Mouse (Mus musculus) limb, embryonic 11.5 days (tissue): Measurements from ENCODE around the gene Nt5c2. TPM values are rescaled to one million over a fixed set of nuclear protein-coding genes. Genes with fewer than 3 reads are reported as not detected.
"Not testable (repeated sequence)": the region's sequence is repeated elsewhere in the genome, so short reads cannot be mapped to it uniquely, and the experiment has no call there.

ENCODE experiments used
- ATAC-seq: fragments of 200-750 bp; cut with Nextera tagmentation; 2 replicates; pipeline ENCODE4 v1.8.0; 2017; ENCODE audit warnings: low read depth; ENCODE audit not compliant: insufficient number of reproducible peaks, low FRiP score, low TSS enrichment
- DNase-seq: peaks from one replicate; pipeline ENCODE4 v3.0.0-alpha.2; 2015; ENCODE audit warnings: low spot score
- H3K27ac ChIP-seq: fragments of 300-500 bp; sonication (generic); replicated peaks from 2 replicates; pipeline ENCODE4 v1.5.1; 2014; ENCODE audit warnings: low read depth, mild to moderate bottlenecking, low read length
- H3K27me3 ChIP-seq: fragments of 300-500 bp; sonication (generic); 2 replicates; pipeline ENCODE4 v1.6.1; 2014; ENCODE audit warnings: mild to moderate bottlenecking, low read length, mixed read lengths; ENCODE audit not compliant: control insufficient read depth, insufficient read depth
- H3K36me3 ChIP-seq: fragments of 300-500 bp; sonication (generic); 2 replicates; pipeline ENCODE4 v1.6.1; 2014; ENCODE audit warnings: mild to moderate bottlenecking, low read length, moderate library complexity, mixed read lengths; ENCODE audit not compliant: control insufficient read depth, insufficient read depth
- H3K4me1 ChIP-seq: fragments of 300-500 bp; sonication (generic); 2 replicates; pipeline ENCODE4 v1.6.1; 2014; ENCODE audit warnings: low read length, mixed read lengths; ENCODE audit not compliant: control insufficient read depth, insufficient read depth
- H3K4me2 ChIP-seq: fragments of 300-500 bp; sonication (generic); 2 replicates; pipeline ENCODE4 v1.6.1; 2014; ENCODE audit warnings: low read depth, mild to moderate bottlenecking, moderate library complexity; ENCODE audit not compliant: severe bottlenecking
- H3K4me3 ChIP-seq: fragments of 300-500 bp; sonication (generic); 2 replicates; pipeline ENCODE4 v1.5.1; 2014; ENCODE audit warnings: low read depth, low read length
- H3K9ac ChIP-seq: fragments of 300-500 bp; sonication (generic); 2 replicates; pipeline ENCODE4 v1.6.1; 2014; ENCODE audit warnings: mild to moderate bottlenecking, low read length
- H3K9me3 ChIP-seq: fragments of 300-500 bp; sonication (generic); 2 replicates; pipeline ENCODE4 v1.6.1; 2016; ENCODE audit warnings: low read length; ENCODE audit not compliant: control insufficient read depth
- WGBS: fragments of 180-500 bp; shearing (Covaris S2); extraction: QIAGEN DNeasy Blood & Tissue Kit; methylation state at CpG from one replicate; pipeline ENCODE4 v1.1.7; 2014; 5-methylcytosine and 5-hydroxymethylcytosine counted together
- polyA plus RNA-seq: library from polyadenylated mRNA; unstranded; fragments of >200 nt; fragmentation: Nextera tagmentation; extraction: Ambion mirVana; gene quantifications from 2 replicates; pipeline ENCODE4 v1.2.1, GENCODE M21; 2014

The Nt5c2 gene
- polyA plus RNA-seq, 1 experiment from 2014 or later = 94.6 TPM

DNA sequence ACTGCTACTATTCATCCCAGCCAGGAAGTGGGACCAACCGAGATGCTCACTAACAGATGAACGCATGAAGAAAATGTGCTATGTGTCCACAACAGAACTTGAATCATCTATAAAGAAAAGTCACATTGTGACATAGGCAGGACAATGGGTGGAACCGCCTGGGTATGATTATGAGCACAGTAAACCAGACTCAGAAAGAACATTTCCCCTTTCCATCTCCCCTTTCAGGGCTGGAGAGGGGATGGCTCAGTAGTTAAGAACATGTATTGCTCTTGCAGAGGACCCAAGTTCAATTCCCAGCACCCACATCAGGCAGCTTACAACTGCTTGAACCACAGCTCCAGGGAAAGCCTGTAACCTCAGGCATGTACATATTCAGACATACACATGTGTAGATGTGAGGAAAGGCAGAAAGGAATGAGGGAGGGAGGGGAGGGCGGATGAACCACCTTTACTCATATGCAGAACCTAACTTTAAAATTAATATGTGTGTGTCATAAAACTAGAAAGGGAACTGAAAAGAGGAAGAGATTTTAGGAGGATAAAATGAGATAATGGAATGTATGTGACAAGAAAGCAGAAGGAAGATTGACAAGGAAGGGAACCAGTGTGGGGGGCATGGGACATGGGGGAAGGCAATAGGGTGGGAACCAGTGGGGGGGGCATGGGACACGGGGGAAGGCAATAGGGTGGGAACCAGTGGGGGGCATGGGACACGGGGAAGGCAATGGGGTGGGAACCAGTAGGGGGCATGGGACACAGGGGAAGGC is 11.0 kb downstream of the Nt5c2 start:
- no peak overlapping the region for H3K4me2 ChIP-seq
- no peak for DNase-seq
- no peak overlapping the region for H3K4me3 ChIP-seq
- H3K27ac ChIP-seq = no peak overlapping the region
- 80% methylated on average over 6 of the region's 6 CpGs for WGBS
- H3K36me3 ChIP-seq = no peaks in the 10 kb centered on the region
- no peak overlapping the region for H3K9ac ChIP-seq
- no peak for ATAC-seq
- H3K9me3 ChIP-seq = no peaks in the 10 kb centered on the region
- no peaks in the 10 kb centered on the region for H3K4me1 ChIP-seq
- no peaks in the 10 kb centered on the region for H3K27me3 ChIP-seq

DNA sequence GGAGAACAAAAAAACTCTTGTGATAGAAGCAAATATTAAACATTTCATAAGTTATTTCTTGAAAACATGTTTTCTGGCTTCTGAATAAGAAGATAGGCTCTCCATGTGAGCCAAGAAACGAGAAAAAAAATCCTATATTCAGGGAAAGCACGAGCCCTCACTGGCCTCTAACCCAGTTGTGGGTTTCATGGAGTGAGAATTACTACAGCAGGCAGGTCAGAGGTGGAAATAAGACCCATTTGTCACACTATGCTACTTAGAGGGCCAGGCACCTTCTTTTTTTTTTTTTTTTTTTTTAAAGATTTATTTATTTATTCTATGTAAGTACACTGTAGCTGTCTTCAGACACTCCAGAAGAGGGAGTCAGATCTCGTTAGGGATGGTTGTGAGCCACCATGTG is 14.6 kb downstream of the Nt5c2 start:
- H3K4me3 ChIP-seq, ATAC-seq, DNase-seq, H3K9ac ChIP-seq, H3K27me3 ChIP-seq, H3K4me1 ChIP-seq, H3K36me3 ChIP-seq, H3K9me3 ChIP-seq, H3K4me2 ChIP-seq, H3K27ac ChIP-seq: not testable (repeated sequence)
- 85% methylated on average over 2 of the region's 3 CpGs for WGBS

DNA sequence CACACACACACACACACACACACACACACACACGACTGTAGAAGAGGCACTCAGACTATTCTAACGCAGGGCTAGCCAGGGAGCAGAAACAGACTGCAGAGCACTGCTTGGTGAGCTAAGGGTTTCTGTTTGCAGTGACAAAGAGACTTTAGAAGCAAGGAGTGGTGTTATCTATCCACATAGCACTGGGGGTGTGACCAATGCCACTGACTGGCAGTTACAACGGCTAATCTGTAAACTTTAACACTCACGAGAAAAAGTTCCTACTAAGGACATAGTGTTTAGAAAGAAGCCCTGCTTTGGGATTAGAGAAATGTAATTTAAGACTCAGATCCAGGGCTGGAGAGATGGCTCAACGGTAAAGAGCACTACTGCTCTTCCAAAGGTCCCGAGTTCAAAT is 15.2 kb downstream of the Nt5c2 start:
- WGBS = 86% methylated on average over 6 of the region's 6 CpGs
- Histone ChIP-seq H3K9ac (no peak overlapping the region), H3K9me3 (no peaks in the 10 kb centered on the region), H3K4me2 (no peak overlapping the region), H3K27ac (no peak overlapping the region), H3K4me3 (no peak overlapping the region), H3K36me3 (no peaks in the 10 kb centered on the region), H3K4me1 (no peaks in the 10 kb centered on the region), H3K27me3 (no peaks in the 10 kb centered on the region)
- no peak for ATAC-seq
- DNase-seq = no peak

DNA sequence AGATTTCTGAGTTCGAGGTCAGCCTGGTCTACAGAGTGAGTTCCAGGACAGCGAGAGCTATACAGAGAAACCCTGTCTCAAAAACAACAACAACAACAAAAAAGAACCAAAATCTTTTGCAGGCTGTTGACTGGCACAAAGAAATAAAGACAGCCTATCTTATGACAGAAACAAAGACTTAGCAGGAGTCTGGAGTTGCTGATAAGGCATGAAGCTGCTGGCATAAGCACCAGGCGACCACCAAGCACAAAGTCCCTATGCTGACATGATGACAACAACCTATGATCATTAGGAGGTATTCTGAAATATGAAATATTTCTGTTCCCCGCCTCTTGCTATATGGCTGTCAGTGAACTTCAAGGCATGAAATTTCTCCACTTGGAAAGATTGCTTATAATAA is 16.0 kb downstream of the Nt5c2 start:
- H3K4me3 ChIP-seq = no peak overlapping the region
- H3K9me3 ChIP-seq = no peaks in the 10 kb centered on the region
- no peaks in the 10 kb centered on the region for H3K36me3 ChIP-seq
- DNase-seq = no peak
- no peaks in the 10 kb centered on the region for H3K27me3 ChIP-seq
- no peak for ATAC-seq
- 87% methylated on average over 4 of the region's 4 CpGs for WGBS
- H3K4me1 ChIP-seq = no peaks in the 10 kb centered on the region
- H3K9ac ChIP-seq = no peak overlapping the region
- H3K4me2 ChIP-seq = no peak overlapping the region
- no peak overlapping the region for H3K27ac ChIP-seq

DNA sequence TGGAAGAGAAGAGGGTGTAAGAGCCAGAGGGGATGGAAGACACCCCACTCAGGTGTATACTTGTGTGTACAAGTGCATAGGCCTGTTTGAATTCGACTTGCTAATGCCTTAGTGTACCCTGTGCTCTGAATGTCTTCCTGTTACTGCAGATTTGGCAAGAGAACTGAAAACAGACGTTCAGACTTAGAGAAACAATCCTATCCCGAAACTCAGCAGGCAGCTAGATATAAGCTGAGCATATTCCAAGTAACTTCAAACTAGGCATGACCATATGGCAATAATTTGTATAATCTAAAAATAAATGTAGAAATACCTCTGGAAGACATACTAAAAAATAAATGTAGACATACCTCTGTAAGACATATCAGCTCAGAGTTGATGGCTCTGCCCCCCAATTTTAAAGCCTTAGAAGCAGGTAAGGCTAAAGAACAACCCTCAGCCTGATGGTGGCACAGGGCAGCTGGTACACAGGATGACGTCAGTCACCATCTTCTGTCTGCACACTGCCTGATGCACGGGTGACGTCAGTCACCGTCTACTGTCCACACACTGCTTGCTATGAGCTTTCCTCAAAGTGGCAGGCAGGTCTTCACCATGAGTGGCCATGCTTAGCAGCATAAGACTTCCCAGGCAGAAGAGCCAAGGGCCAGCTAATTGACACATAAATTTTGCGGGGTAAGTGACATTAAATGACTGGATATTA is 16.6 kb downstream of the Nt5c2 start:
- H3K9me3 ChIP-seq = no peaks in the 10 kb centered on the region
- H3K27ac ChIP-seq = no peak overlapping the region
- no peaks in the 10 kb centered on the region for H3K27me3 ChIP-seq
- no peaks in the 10 kb centered on the region for H3K36me3 ChIP-seq
- 88% methylated on average over 8 of the region's 8 CpGs for WGBS
- no peak for ATAC-seq
- no peak overlapping the region for H3K4me2 ChIP-seq
- no peak for DNase-seq
- no peak overlapping the region for H3K9ac ChIP-seq
- H3K4me3 ChIP-seq = no peak overlapping the region
- H3K4me1 ChIP-seq = no peaks in the 10 kb centered on the region

DNA sequence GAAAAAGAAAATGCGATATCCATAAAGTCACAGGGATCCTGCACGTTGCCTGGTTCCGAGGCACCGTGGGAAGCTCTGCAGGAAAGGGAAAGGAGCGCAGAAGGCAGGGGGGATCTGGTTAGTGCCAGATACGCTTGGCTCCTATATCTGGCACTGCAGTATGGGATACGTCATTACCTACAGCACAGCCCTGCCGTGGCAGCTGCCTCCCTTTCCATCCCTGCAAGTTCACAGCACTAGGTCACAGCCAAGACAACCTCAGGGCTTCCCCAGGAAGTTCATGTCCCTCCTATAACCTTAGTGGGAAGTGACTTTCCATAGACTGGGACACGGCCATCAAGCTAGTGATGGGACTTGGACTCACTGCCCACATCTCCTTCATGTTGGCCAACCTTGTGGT is 18.9 kb downstream of the Nt5c2 start:
- no peaks in the 10 kb centered on the region for H3K27me3 ChIP-seq
- 80% methylated on average over 9 of the region's 9 CpGs for WGBS
- H3K9ac ChIP-seq = no peak overlapping the region
- no peaks in the 10 kb centered on the region for H3K4me1 ChIP-seq
- no peak for DNase-seq
- no peaks in the 10 kb centered on the region for H3K9me3 ChIP-seq
- no peaks in the 10 kb centered on the region for H3K36me3 ChIP-seq
- H3K27ac ChIP-seq = no peak overlapping the region
- no peak overlapping the region for H3K4me2 ChIP-seq
- no peak overlapping the region for H3K4me3 ChIP-seq
- no peak for ATAC-seq

DNA sequence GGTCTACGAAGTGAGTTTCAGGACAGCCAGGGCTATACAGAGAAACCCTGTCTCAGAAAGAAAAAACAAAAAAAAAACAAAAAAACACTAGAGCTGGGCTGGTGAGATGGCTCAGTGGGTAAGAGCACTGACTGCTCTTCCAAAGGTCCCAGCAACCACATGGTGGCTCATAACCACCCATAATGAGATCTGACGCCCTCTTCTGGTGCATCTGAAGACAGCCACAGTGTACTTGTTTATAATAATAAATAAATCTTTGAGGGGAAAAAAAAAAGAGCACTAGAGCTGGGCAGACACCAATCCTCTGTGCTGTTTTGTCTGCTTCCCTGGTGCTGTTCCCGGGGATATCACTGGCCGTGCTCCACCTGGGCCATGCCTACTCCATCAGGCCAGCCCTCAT is 22.6 kb downstream of the Nt5c2 start:
- not testable (repeated sequence) for ATAC-seq, H3K4me2 ChIP-seq, H3K9ac ChIP-seq, H3K9me3 ChIP-seq, H3K36me3 ChIP-seq, H3K27ac ChIP-seq, H3K4me3 ChIP-seq, H3K27me3 ChIP-seq, DNase-seq, H3K4me1 ChIP-seq
- WGBS = 65% methylated on average over 4 of the region's 4 CpGs

DNA sequence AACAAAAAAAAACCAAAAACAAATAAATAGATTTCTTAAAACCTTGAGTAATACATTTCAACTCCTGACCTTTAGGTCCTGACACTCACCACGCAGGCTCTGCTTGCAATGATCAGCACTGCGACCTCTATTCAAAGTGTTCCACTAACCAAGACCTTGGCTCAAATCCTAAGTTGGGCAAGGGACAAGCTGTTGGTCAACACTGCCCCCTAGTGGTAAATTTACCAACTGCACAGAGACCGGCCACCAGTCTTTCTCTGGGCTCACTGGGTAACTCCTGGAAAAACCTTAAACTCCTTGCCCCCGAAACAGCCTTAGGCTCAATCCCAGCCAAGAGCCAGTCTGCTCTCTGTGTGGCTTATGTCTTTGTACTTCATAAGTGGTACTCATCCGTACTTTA is 23.8 kb downstream of the Nt5c2 start:
- H3K4me1 ChIP-seq = peaks cover 3% of the 10 kb centered on the region; the same call in 1 of the 2 replicates
- 19% methylated on average over 5 of the region's 5 CpGs for WGBS
- peak; percentile 91 for DNase-seq
- H3K4me3 ChIP-seq = no peak overlapping the region
- H3K27me3 ChIP-seq = no peaks in the 10 kb centered on the region
- no peaks in the 10 kb centered on the region for H3K9me3 ChIP-seq
- H3K27ac ChIP-seq = no peak overlapping the region
- H3K4me2 ChIP-seq = no peak overlapping the region
- no peak overlapping the region for H3K9ac ChIP-seq
- H3K36me3 ChIP-seq = no peaks in the 10 kb centered on the region
- peak; percentile 57; the same call in 1 of the 2 replicates for ATAC-seq
